Mouse (Mus musculus) bone marrow macrophage, adult 2 months (primary cell): ENCODE measurements at regions not wholly inside any gene's neighbourhood (a gene's known extent, or its start where the extent isn't known, plus 50 kb on each side); places are given as distances from the start of the nearest gene placed in this dataset.

Experiments used
- CTCF ChIP-seq: IDR thresholded peaks from 2 replicates; pipeline ENCODE4 v1.5.1; 2012; ENCODE audit warnings: low read depth, mild to moderate bottlenecking, low read length, moderate library complexity
- POLR2A ChIP-seq: IDR thresholded peaks from 2 replicates; pipeline ENCODE4 v1.6.1; 2012; ENCODE audit warnings: mild to moderate bottlenecking, low read depth, low read length, borderline replicate concordance

GRCm38 (mm10) chr13:118596218-118596795, 73.3 kb upstream of the Fgf10 start:
- TF ChIP-seq CTCF (no peak), POLR2A (no peak)
